Mouse (Mus musculus) embryonic facial prominence, embryonic 15.5 days (tissue): ENCODE measurements around the gene Adamts2. TPM values are rescaled to one million over a fixed set of nuclear protein-coding genes. Genes with fewer than 3 reads are reported as not detected.

Experiments
- ATAC-seq: fragments of 200-750 bp; cut with Nextera tagmentation; 2 replicates; pipeline ENCODE4 v1.8.0; 2017; ENCODE audit warnings: low read depth, moderate TSS enrichment; ENCODE audit not compliant: insufficient number of reproducible peaks, low FRiP score, low TSS enrichment
- H3K27ac ChIP-seq: fragments of 300-500 bp; sonication (generic); replicated peaks from 2 replicates; pipeline ENCODE4 v1.5.1; 2015; ENCODE audit warnings: mild to moderate bottlenecking, inconsistent platforms
- H3K27me3 ChIP-seq: fragments of 300-500 bp; sonication (generic); 2 replicates; pipeline ENCODE4 v1.6.1; 2015; ENCODE audit warnings: inconsistent platforms
- H3K36me3 ChIP-seq: fragments of 300-500 bp; sonication (generic); 2 replicates; pipeline ENCODE4 v1.6.1; 2015; ENCODE audit warnings: mild to moderate bottlenecking, inconsistent platforms
- H3K4me1 ChIP-seq: fragments of 300-500 bp; sonication (generic); 2 replicates; pipeline ENCODE4 v1.6.1; 2015; ENCODE audit warnings: inconsistent platforms
- H3K4me2 ChIP-seq: fragments of 300-500 bp; sonication (generic); replicated peaks from 2 replicates; pipeline ENCODE4 v1.6.1; 2015; ENCODE audit warnings: mild to moderate bottlenecking, inconsistent platforms
- H3K4me3 ChIP-seq: fragments of 300-500 bp; sonication (generic); replicated peaks from 2 replicates; pipeline ENCODE4 v1.5.1; 2015; ENCODE audit warnings: mild to moderate bottlenecking, inconsistent platforms
- H3K9ac ChIP-seq: fragments of 300-500 bp; sonication (generic); 2 replicates; pipeline ENCODE4 v1.6.1; 2015; ENCODE audit warnings: inconsistent platforms
- H3K9me3 ChIP-seq: fragments of 300-500 bp; sonication (generic); replicated peaks from 2 replicates; pipeline ENCODE4 v1.6.1; 2016; ENCODE audit warnings: inconsistent platforms
- WGBS: fragments of 180-500 bp; shearing (Covaris S2); methylation state at CpG from one replicate; pipeline ENCODE4 v1.1.7; 2015; 5-methylcytosine and 5-hydroxymethylcytosine counted together
- polyA plus RNA-seq: library from polyadenylated mRNA; unstranded; fragments of >200 nt; fragmentation: Nextera tagmentation; extraction: Ambion mirVana; gene quantifications from 2 replicates; pipeline ENCODE4 v1.2.1, GENCODE M21; 2015

The Adamts2 gene
- polyA plus RNA-seq, 1 experiment from 2014 or later: 24.6 TPM

GRCm38 (mm10) chr11:50672866-50673265 lies 71.0 kb downstream of the Adamts2 start:
- Histone ChIP-seq H3K27me3 (no peaks in the 10 kb centered on the region), H3K4me3 (no peak overlapping the region), H3K4me2 (no peak overlapping the region), H3K4me1 (peaks cover 13% of the 10 kb centered on the region), H3K9ac (no peak overlapping the region), H3K36me3 (no peaks in the 10 kb centered on the region), H3K27ac (no peak overlapping the region), H3K9me3 (no peaks in the 10 kb centered on the region)
- 33% methylated on average over 7 of the region's 7 CpGs for WGBS
- ATAC-seq: 0 out of 2 replicates have a peak, but pooled peaks have one; percentile 26

GRCm38 (mm10) chr11:50673525-50674250 lies 71.8 kb downstream of the Adamts2 start:
- 60% methylated on average over 6 of the region's 7 CpGs for WGBS
- no peaks in the 10 kb centered on the region for H3K27me3 ChIP-seq
- ATAC-seq: peak; percentile 17; the same call in 1 of the 2 replicates

DNA sequence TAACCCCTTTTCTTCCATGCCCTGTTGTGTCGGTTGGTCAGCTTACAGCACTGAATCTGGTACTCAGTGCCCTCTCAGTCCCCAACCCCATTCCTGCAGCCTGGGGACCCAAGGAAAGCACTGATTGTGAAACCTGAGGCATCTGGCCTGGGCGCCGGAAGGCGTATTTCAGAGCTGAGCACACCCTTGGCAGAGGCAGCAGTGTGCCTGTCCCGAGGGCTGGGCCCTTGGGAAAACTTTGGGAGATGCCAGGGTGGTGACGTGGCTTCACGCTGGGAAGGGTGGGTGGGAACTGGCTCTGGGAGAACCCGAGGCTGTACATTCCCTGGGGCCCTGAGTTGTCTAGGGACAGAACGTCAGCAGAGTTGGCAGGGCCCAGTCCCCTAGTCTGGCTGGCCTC lies 72.5 kb downstream of the Adamts2 start:
- ATAC-seq: no peak
- no peaks in the 10 kb centered on the region for H3K27me3 ChIP-seq
- no peak overlapping the region for H3K27ac ChIP-seq
- 65% methylated on average over 9 of the region's 9 CpGs for WGBS
- H3K9ac ChIP-seq: no peak overlapping the region
- no peak overlapping the region for H3K4me2 ChIP-seq
- H3K4me3 ChIP-seq: no peak overlapping the region
- H3K9me3 ChIP-seq: no peaks in the 10 kb centered on the region
- H3K4me1 ChIP-seq: peaks cover 13% of the 10 kb centered on the region
- H3K36me3 ChIP-seq: no peaks in the 10 kb centered on the region

More at GRCm38 (mm10) chr11:50673525-50674250, 71.8 kb downstream of the Adamts2 start:
- Histone ChIP-seq H3K27ac (no peak overlapping the region), H3K9ac (no peak overlapping the region), H3K4me3 (no peak overlapping the region), H3K4me2 (no peak overlapping the region), H3K4me1 (peaks cover 13% of the 10 kb centered on the region), H3K36me3 (no peaks in the 10 kb centered on the region), H3K9me3 (no peaks in the 10 kb centered on the region)

DNA sequence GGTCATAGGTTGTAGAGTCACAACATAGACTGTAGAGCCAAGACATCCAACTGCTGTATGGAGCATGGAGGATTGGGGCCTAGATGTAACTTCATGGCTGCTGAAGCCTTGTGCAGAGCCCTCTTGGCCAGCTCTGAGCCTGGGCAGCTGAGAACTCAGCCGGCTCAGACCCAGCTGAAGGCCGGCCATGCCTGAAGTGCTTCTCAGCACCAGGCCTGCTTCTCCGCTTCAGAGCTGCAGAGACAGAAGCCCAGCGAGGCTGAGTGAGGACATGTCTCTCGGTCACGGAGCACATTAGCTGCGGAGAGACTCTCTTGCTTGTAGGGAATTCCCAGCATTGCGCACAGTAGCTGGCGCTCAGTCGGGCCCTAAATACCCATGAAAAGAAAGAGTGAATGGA lies 76.8 kb downstream of the Adamts2 start:
- Histone ChIP-seq H3K9ac (no peak overlapping the region), H3K9me3 (no peaks in the 10 kb centered on the region), H3K27ac (no peak overlapping the region), H3K36me3 (no peaks in the 10 kb centered on the region), H3K4me3 (no peak overlapping the region), H3K4me1 (0 out of 2 replicates have a peak, but pooled peaks cover 3% of the 10 kb centered on the region), H3K4me2 (no peak overlapping the region), H3K27me3 (no peaks in the 10 kb centered on the region)
- ATAC-seq: no peak
- 85% methylated on average over 10 of the region's 10 CpGs for WGBS

DNA sequence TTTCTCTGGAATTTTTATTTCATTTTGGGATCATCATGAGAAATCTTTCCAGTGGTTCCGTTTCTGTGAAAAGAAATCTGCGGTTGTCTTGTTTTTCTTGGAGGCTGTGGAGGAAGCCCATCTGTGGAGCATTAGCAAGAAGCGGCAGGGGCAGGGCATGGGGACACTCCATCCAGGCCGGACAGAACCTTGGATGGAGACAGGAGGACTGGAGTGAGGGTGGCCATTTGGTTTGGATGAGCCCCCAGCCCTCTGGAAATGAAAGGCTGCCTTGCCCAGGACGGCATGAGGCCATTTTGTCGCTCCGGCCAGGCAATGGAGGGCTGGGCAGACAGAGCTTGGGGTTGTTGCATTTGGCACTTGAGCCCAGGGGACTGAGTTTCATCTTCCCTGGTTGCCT lies 80.1 kb downstream of the Adamts2 start:
- no peak overlapping the region for H3K27ac ChIP-seq
- H3K4me1 ChIP-seq: no peaks in the 10 kb centered on the region
- no peak overlapping the region for H3K4me3 ChIP-seq
- no peaks in the 10 kb centered on the region for H3K27me3 ChIP-seq
- H3K4me2 ChIP-seq: no peak overlapping the region
- no peaks in the 10 kb centered on the region for H3K36me3 ChIP-seq
- WGBS: 74% methylated on average over 7 of the region's 7 CpGs
- H3K9me3 ChIP-seq: no peaks in the 10 kb centered on the region
- H3K9ac ChIP-seq: no peak overlapping the region
- no peak for ATAC-seq

- ATAC-seq: no peak
- Histone ChIP-seq H3K27ac (no peak overlapping the region), H3K36me3 (no peaks in the 10 kb centered on the region), H3K4me1 (no peaks in the 10 kb centered on the region), H3K4me2 (no peak overlapping the region), H3K9me3 (no peaks in the 10 kb centered on the region), H3K27me3 (no peaks in the 10 kb centered on the region), H3K9ac (no peak overlapping the region), H3K4me3 (no peak overlapping the region)
- 79% methylated on average over 2 of the region's 2 CpGs for WGBS
These were observed 81.9 kb downstream of the Adamts2 start for GRCm38 (mm10) chr11:50683821-50684220.

- Histone ChIP-seq H3K27ac (no peak overlapping the region), H3K27me3 (no peaks in the 10 kb centered on the region)
These were observed 86.7 kb downstream of the Adamts2 start for GRCm38 (mm10) chr11:50688584-50688983.

GRCm38 (mm10) chr11:50689672-50690071 lies 87.8 kb downstream of the Adamts2 start:
- WGBS: 94% methylated on average over 4 of the region's 4 CpGs
- Histone ChIP-seq H3K4me3 (no peak overlapping the region), H3K36me3 (no peaks in the 10 kb centered on the region), H3K9me3 (no peaks in the 10 kb centered on the region), H3K4me1 (no peaks in the 10 kb centered on the region), H3K4me2 (no peak overlapping the region), H3K27ac (no peak overlapping the region), H3K9ac (no peak overlapping the region), H3K27me3 (no peaks in the 10 kb centered on the region)
- no peak for ATAC-seq

More at GRCm38 (mm10) chr11:50688584-50688983, 86.7 kb downstream of the Adamts2 start:
- H3K4me1 ChIP-seq: no peaks in the 10 kb centered on the region
- no peak overlapping the region for H3K9ac ChIP-seq
- no peaks in the 10 kb centered on the region for H3K9me3 ChIP-seq
- 90% methylated on average over 3 of the region's 3 CpGs for WGBS
- no peak overlapping the region for H3K4me2 ChIP-seq
- no peak for ATAC-seq
- H3K4me3 ChIP-seq: no peak overlapping the region
- H3K36me3 ChIP-seq: no peaks in the 10 kb centered on the region

- Histone ChIP-seq H3K4me1 (0 out of 2 replicates have a peak, but pooled peaks cover 5% of the 10 kb centered on the region), H3K4me2 (no peak overlapping the region), H3K9ac (no peak overlapping the region), H3K27ac (no peak overlapping the region), H3K27me3 (no peaks in the 10 kb centered on the region), H3K36me3 (no peaks in the 10 kb centered on the region), H3K9me3 (no peaks in the 10 kb centered on the region), H3K4me3 (no peak overlapping the region)
- 80% methylated on average over 12 of the region's 12 CpGs for WGBS
- no peak for ATAC-seq
These were observed 98.1 kb downstream of the Adamts2 start for GRCm38 (mm10) chr11:50699971-50700370.

GRCm38 (mm10) chr11:50700496-50700895 lies 98.6 kb downstream of the Adamts2 start:
- ATAC-seq: no peak
- no peak overlapping the region for H3K27ac ChIP-seq
- no peaks in the 10 kb centered on the region for H3K36me3 ChIP-seq
- no peaks in the 10 kb centered on the region for H3K9me3 ChIP-seq
- 89% methylated on average over 8 of the region's 8 CpGs for WGBS
- no peak overlapping the region for H3K4me3 ChIP-seq
- 0 out of 2 replicates have a peak, but pooled peaks cover 5% of the 10 kb centered on the region for H3K4me1 ChIP-seq
- H3K9ac ChIP-seq: no peak overlapping the region
- no peaks in the 10 kb centered on the region for H3K27me3 ChIP-seq
- H3K4me2 ChIP-seq: no peak overlapping the region

DNA sequence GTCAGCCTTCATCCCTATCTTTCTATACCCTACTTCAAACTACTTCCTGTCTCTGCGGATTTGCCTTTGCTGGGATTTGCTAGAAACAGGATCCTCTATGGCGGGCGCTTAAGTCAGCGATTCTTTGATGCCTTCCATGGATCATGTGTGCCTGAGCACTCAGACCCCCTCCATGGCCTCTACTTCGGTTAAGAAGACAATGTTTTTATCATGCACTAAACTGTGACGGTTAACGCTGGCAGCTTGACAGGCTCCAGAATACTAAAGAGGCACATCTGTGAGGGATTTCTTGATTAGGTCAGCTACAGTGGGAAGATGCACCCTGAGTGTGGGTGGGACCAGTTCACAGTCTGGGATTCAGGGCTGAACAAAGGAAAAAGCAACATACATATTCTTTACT lies 101.5 kb downstream of the Adamts2 start:
- WGBS: 46% methylated on average over 7 of the region's 7 CpGs
- Histone ChIP-seq H3K27ac (no peak overlapping the region), H3K4me1 (0 out of 2 replicates have a peak, but pooled peaks cover 5% of the 10 kb centered on the region), H3K27me3 (no peaks in the 10 kb centered on the region), H3K4me2 (no peak overlapping the region), H3K9ac (no peak overlapping the region), H3K9me3 (no peaks in the 10 kb centered on the region), H3K36me3 (no peaks in the 10 kb centered on the region), H3K4me3 (no peak overlapping the region)
- no peak for ATAC-seq

GRCm38 (mm10) chr11:50704511-50704910 lies 102.6 kb downstream of the Adamts2 start:
- WGBS: 55% methylated on average over 2 of the region's 2 CpGs
- Histone ChIP-seq H3K27ac (no peak overlapping the region), H3K9ac (no peak overlapping the region), H3K9me3 (no peaks in the 10 kb centered on the region), H3K36me3 (no peaks in the 10 kb centered on the region), H3K27me3 (no peaks in the 10 kb centered on the region), H3K4me1 (0 out of 2 replicates have a peak, but pooled peaks cover 5% of the 10 kb centered on the region), H3K4me3 (no peak overlapping the region), H3K4me2 (no peak overlapping the region)
- no peak for ATAC-seq
